Mouse (Mus musculus) erythroblast, embryonic 14.5 days (primary cell): ENCODE data around the gene Taar2.

ENCODE experiments used
- GATA1 ChIP-seq: IDR thresholded peaks from 2 replicates; pipeline ENCODE4 v1.6.1; 2012; ENCODE audit warnings: low read length, inconsistent platforms, mixed read lengths
- TAL1 ChIP-seq: IDR thresholded peaks from 3 replicates; pipeline ENCODE4 v1.6.1; 2012; ENCODE audit warnings: low read length, inconsistent platforms, mixed read lengths

- TF ChIP-seq TAL1 = no peak
- no peak for TF ChIP-seq GATA1
Observed at GRCm38 (mm10) chr10:23964921-23965610, 26.7 kb downstream of the Taar2 start.
